Mouse (Mus musculus) small intestine, adult 2 months (tissue): ENCODE measurements around the gene Igsf9.

Experiments used
- CTCF ChIP-seq: fragments of 200-500 bp; IDR thresholded peaks from 2 replicates; pipeline ENCODE4 v1.5.1; 2012; ENCODE audit warnings: low read depth, mild to moderate bottlenecking, control low read depth, inconsistent platforms, low read length, moderate library complexity, mixed read lengths; ENCODE audit not compliant: insufficient replicate concordance, insufficient read length; ENCODE audit errors: extremely low read depth
- POLR2A ChIP-seq: fragments of 200-500 bp; IDR thresholded peaks from 2 replicates; pipeline ENCODE4 v1.6.1; 2012; ENCODE audit warnings: low read depth, mild to moderate bottlenecking, control low read depth, inconsistent platforms, low read length, moderate library complexity

- TF ChIP-seq CTCF (no peak), POLR2A (no peak)
Observed at GRCm38 (mm10) chr1:172510421-172510972, 28.9 kb downstream of the Igsf9 start.
